In the genomic region with DNA sequence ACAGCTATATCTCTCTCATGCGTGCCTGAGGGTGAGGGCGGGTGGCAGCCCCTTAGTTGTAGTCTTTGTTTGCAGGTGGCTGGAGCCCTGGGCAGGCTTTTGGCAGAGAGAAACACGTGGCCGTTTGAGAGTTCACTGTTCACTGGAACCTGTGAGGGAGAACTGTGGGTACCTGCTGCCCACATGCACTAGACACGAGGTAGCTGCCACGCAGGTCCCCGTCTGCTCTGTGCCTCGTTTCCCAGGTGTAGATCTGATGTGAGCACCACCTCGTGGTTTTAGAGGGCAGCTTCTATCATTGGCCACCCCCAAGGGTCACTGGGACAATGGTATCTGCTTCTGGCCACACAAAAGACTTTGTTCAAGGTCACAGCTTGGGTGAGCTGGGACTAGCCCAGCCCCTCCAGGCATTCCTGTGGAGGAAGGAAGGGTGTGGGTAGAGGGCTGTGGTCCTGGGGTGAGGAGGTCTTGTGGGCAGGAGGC, we compare ENCODE assay signal across 8 mouse cellular contexts.
DNase-seq lines count a peak whose midpoint lies in the region; ATAC-seq and TF ChIP-seq lines count a peak whose summit lies in the region.

No protein-coding gene starts in this region.

- H3K4me1 ChIP-seq in thymus, adult 2 months (replicated peaks; ENCODE audit: control insufficient read depth, insufficient read depth, low read length), result peaks cover 55% of the 10 kb centered on the region
- peaks cover 68% of the 10 kb centered on the region for H3K4me1 ChIP-seq in heart, embryonic 15.5 days (replicated peaks)
- no peaks in the 10 kb centered on the region; the same call in 1 of the 2 replicates for H3K4me1 ChIP-seq in midbrain, postnatal 0 days (ENCODE audit: insufficient read depth, low read length)

- no peaks in the 10 kb centered on the region for H3K9me3 ChIP-seq in heart, embryonic 15.5 days (replicated peaks)
- H3K9me3 ChIP-seq in midbrain, postnatal 0 days (ENCODE audit: low read length), result no peaks in the 10 kb centered on the region

- peak overlapping the region; percentile 94 for H3K27ac ChIP-seq in thymus, adult 2 months (ENCODE audit: control insufficient read depth, insufficient read depth, low read length)
- peak overlapping the region; percentile 71 for H3K27ac ChIP-seq in heart, embryonic 15.5 days
- H3K27ac ChIP-seq in midbrain, postnatal 0 days (ENCODE audit: low read depth, low read length), result no peak overlapping the region

- no peak for ATAC-seq in heart, embryonic 15.5 days (replicated peaks; ENCODE audit: insufficient number of reproducible peaks, insufficient read depth, low FRiP score, low read depth)
- no peak for ATAC-seq in midbrain, postnatal 0 days (ENCODE audit: low FRiP score)

- 0 out of 2 replicates have a peak overlapping the region, but pooled peaks have one; percentile 5 for H3K9ac ChIP-seq in heart, embryonic 15.5 days
- no peak overlapping the region for H3K9ac ChIP-seq in midbrain, postnatal 0 days (replicated peaks; ENCODE audit: low read length, poor library complexity, severe bottlenecking)

- H3K27me3 ChIP-seq in thymus, adult 2 months (ENCODE audit: control insufficient read depth, insufficient read depth, low read length), result no peaks in the 10 kb centered on the region
- peaks cover 11% of the 10 kb centered on the region; the same call in 1 of the 2 replicates for H3K27me3 ChIP-seq in heart, embryonic 15.5 days
- H3K27me3 ChIP-seq in midbrain, postnatal 0 days (ENCODE audit: insufficient read depth, low read length), result no peaks in the 10 kb centered on the region

- peak; percentile 62 for DNase-seq in thymus, adult 2 months
- no peak for DNase-seq in thymus, postnatal 0 days (ENCODE audit: low spot score)
- DNase-seq in kidney, postnatal 36 days, result peak; percentile 25 to 44
- no peak for DNase-seq in midbrain, postnatal 0 days (ENCODE audit: low spot score)
- no peak for DNase-seq in layer of hippocampus, postnatal 36 days
- DNase-seq in right cerebral cortex, postnatal 10 days (ENCODE audit: low spot score in 2 of 2), result no peak
- no peak for DNase-seq in layer of hippocampus, adult 18-20 months (ENCODE audit: low spot score in 2 of 2)

- no peak for TF ChIP-seq CTCF in thymus, adult 2 months (IDR thresholded peaks at IDR 0.05; ENCODE audit: borderline replicate concordance, control insufficient read depth, extremely low read depth, insufficient read depth, low read length, poor library complexity)
- TF ChIP-seq CTCF in midbrain, postnatal 0 days (IDR thresholded peaks at IDR 0.05), result peak; percentile 23

- 2% methylated on average over 9 of the region's 9 CpGs for WGBS in thymus, adult 2 months
- 11% methylated on average over 9 of the region's 9 CpGs for WGBS in heart, embryonic 15.5 days
- WGBS in midbrain, postnatal 0 days, result 12% methylated on average over 9 of the region's 9 CpGs

- peak overlapping the region; percentile 60 for H3K4me3 ChIP-seq in thymus, adult 2 months (ENCODE audit: control insufficient read depth, insufficient read depth, low read length)
- H3K4me3 ChIP-seq in heart, embryonic 15.5 days, result peak overlapping the region; percentile 21
- no peak overlapping the region for H3K4me3 ChIP-seq in midbrain, postnatal 0 days (ENCODE audit: low read depth, low read length)

- H3K4me2 ChIP-seq in heart, embryonic 15.5 days, result peak overlapping the region; percentile 53
- H3K4me2 ChIP-seq in midbrain, postnatal 0 days (ENCODE audit: low read depth, low read length, poor library complexity, severe bottlenecking), result peak overlapping the region; percentile 0; the same call in 1 of the 2 replicates

- TF ChIP-seq POLR2A in thymus, adult 2 months (IDR thresholded peaks at IDR 0.05; ENCODE audit: control insufficient read depth, extremely low read depth, insufficient read depth, low read length, poor library complexity), result no peak

- no peaks in the 10 kb centered on the region for H3K36me3 ChIP-seq in thymus, adult 2 months (ENCODE audit: control insufficient read depth, insufficient read depth, low read length)
- H3K36me3 ChIP-seq in heart, embryonic 15.5 days, result no peaks in the 10 kb centered on the region
- H3K36me3 ChIP-seq in midbrain, postnatal 0 days (ENCODE audit: insufficient read depth, low read length), result no peaks in the 10 kb centered on the region

Comparison
In these comparisons a context has a peak if more than half of its experiments do, and no peak if none do; other contexts are left out.
1. DNase-seq: peak in thymus, adult 2 months (single experiment) and kidney, postnatal 36 days (2 of 2); none in thymus, postnatal 0 days (single experiment), midbrain, postnatal 0 days (single experiment), layer of hippocampus, postnatal 36 days (0 of 2), right cerebral cortex, postnatal 10 days (0 of 2) and layer of hippocampus, adult 18-20 months (0 of 2).